Mouse (Mus musculus) liver, adult 2 months (tissue): ENCODE measurements around the gene Acvrl1. TPM values are rescaled to one million over a fixed set of nuclear protein-coding genes. Genes with fewer than 3 reads are reported as not detected.

Experiments
- DNase-seq: peaks from one replicate; pipeline ENCODE4 v3.0.0-alpha.2; 2011; ENCODE audit warnings: low read depth, low spot score; ENCODE audit errors: extremely low read depth
- H3K27ac ChIP-seq: fragments of 200-500 bp; replicated peaks from 2 replicates; pipeline ENCODE4 v1.5.1; 2012; ENCODE audit warnings: low read depth, mild to moderate bottlenecking, control low read depth, inconsistent platforms, low read length; ENCODE audit not compliant: insufficient read depth
- H3K27me3 ChIP-seq: fragments of 200-500 bp; 2 replicates; pipeline ENCODE4 v1.6.1; 2012; ENCODE audit warnings: mild to moderate bottlenecking, moderate library complexity, low read length, inconsistent platforms; ENCODE audit not compliant: control insufficient read depth, insufficient read depth
- H3K36me3 ChIP-seq: fragments of 200-500 bp; 2 replicates; pipeline ENCODE4 v1.6.1; 2012; ENCODE audit warnings: low read length, inconsistent platforms; ENCODE audit not compliant: control insufficient read depth, insufficient read depth
- H3K4me1 ChIP-seq: fragments of 200-500 bp; 2 replicates; pipeline ENCODE4 v1.6.1; 2011; ENCODE audit warnings: low read length; ENCODE audit not compliant: control insufficient read depth, insufficient read depth
- H3K4me3 ChIP-seq: fragments of 200-500 bp; 2 replicates; pipeline ENCODE4 v1.5.1; 2011; ENCODE audit warnings: low read depth, mild to moderate bottlenecking, control low read depth, low read length, moderate library complexity; ENCODE audit not compliant: insufficient read depth
- H3K79me2 ChIP-seq: fragments of 200-500 bp; 2 replicates; pipeline ENCODE4 v1.6.1; 2012; ENCODE audit warnings: inconsistent platforms, mild to moderate bottlenecking, low read length, moderate library complexity; ENCODE audit not compliant: control insufficient read depth, insufficient read depth
- H3K9ac ChIP-seq: fragments of 200-500 bp; 2 replicates; pipeline ENCODE4 v1.6.1; 2012; ENCODE audit warnings: low read depth, mild to moderate bottlenecking, control low read depth, inconsistent platforms, low read length
- CTCF ChIP-seq: fragments of 200-500 bp; IDR thresholded peaks from 2 replicates; pipeline ENCODE4 v1.5.1; 2011; ENCODE audit warnings: low read depth, low read length, control low read depth
- POLR2A ChIP-seq: fragments of 200-500 bp; IDR thresholded peaks from 2 replicates; pipeline ENCODE4 v1.6.1; 2011; ENCODE audit warnings: low read length, control low read depth; ENCODE audit not compliant: insufficient read depth; ENCODE audit errors: extremely low read depth
- WGBS: fragments of 180-500 bp; shearing (Covaris S2); methylation state at CpG from one replicate; pipeline ENCODE4 v1.1.7; 2018; 5-methylcytosine and 5-hydroxymethylcytosine counted together
- polyA plus RNA-seq: library from polyadenylated mRNA; depleted of rRNA; stranded (reverse); fragments of >200 nt; gene quantifications from 2 replicates; pipeline ENCODE4 v1.2.3, GENCODE M21; 2012
- total RNA-seq: library from RNA; depleted of rRNA; stranded (reverse); fragments of >200 nt; gene quantifications from 2 replicates; pipeline ENCODE4 v1.2.3, GENCODE M21; 2014

Acvrl1 gene
- total and polyA plus RNA-seq, 2 experiments = 3.0 to 4.0 TPM

DNA sequence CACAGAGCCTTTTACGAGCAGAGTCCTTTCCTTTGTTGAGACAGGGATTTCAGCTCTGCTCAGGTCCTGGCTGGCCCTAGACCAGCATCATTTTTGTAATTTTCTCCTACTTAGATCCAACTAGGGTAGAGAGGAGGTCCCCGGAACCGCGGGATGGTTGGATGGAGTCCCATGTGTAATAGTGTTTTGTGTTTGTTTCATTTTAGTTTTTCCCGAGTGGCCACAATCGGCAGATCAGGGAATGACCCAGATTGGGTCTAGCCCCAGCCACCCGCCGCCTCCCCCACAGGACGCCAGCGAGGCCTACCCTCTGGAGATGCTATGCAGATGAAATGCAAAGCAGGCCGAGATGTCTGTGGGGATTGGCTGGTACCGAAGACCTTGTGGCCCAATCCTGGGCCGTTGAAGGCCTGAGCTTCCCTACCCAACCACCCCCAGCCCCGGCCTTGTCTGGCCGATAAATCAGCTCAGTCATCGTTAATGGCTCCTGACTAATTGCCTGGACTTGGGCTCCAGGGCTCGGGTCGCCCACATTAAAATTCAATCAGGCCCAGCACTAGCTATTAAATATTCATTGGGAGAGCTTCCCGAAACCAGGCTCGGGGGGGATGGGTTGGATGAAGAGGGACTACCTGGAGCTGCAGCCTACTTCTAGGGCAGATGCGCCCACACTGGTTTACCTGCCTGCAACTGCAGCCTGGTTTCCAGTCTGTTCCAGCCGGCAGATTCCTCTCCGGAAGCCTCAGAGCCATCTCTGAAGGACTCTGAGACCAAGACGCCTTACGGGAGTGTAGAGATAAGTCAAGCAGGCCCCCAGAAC is 35.3 kb upstream of the Acvrl1 start:
- Histone ChIP-seq H3K9ac (no peak overlapping the region), H3K36me3 (no peaks in the 10 kb centered on the region), H3K27ac (no peak overlapping the region), H3K4me3 (no peak overlapping the region), H3K27me3 (no peaks in the 10 kb centered on the region), H3K4me1 (peaks cover 11% of the 10 kb centered on the region), H3K79me2 (no peaks in the 10 kb centered on the region)
- TF ChIP-seq CTCF (no peak), POLR2A (no peak)
- 59% methylated on average over 25 of the region's 25 CpGs for WGBS
- peak; percentile 52 for DNase-seq

- no peaks in the 10 kb centered on the region for H3K79me2 ChIP-seq
- WGBS = 95% methylated on average over 6 of the region's 6 CpGs
- no peaks in the 10 kb centered on the region for H3K36me3 ChIP-seq
- no peak for DNase-seq
- H3K9ac ChIP-seq = no peak overlapping the region
- peaks cover 11% of the 10 kb centered on the region for H3K4me1 ChIP-seq
- TF ChIP-seq POLR2A (no peak), CTCF (no peak)
- H3K4me3 ChIP-seq = no peak overlapping the region
- no peak overlapping the region for H3K27ac ChIP-seq
- H3K27me3 ChIP-seq = no peaks in the 10 kb centered on the region
Measured at GRCm38 (mm10) chr15:101093988-101094387, 34.3 kb upstream of the Acvrl1 start.

GRCm38 (mm10) chr15:101094979-101095378 is 33.3 kb upstream of the Acvrl1 start:
- no peak overlapping the region for H3K4me3 ChIP-seq
- WGBS = 88% methylated on average over 9 of the region's 9 CpGs
- TF ChIP-seq CTCF = no peak
- TF ChIP-seq POLR2A = no peak
- no peak overlapping the region for H3K27ac ChIP-seq
- DNase-seq = no peak
- H3K9ac ChIP-seq = no peak overlapping the region
- H3K36me3 ChIP-seq = no peaks in the 10 kb centered on the region
- peaks cover 11% of the 10 kb centered on the region for H3K4me1 ChIP-seq
- H3K79me2 ChIP-seq = no peaks in the 10 kb centered on the region
- no peaks in the 10 kb centered on the region for H3K27me3 ChIP-seq

DNA sequence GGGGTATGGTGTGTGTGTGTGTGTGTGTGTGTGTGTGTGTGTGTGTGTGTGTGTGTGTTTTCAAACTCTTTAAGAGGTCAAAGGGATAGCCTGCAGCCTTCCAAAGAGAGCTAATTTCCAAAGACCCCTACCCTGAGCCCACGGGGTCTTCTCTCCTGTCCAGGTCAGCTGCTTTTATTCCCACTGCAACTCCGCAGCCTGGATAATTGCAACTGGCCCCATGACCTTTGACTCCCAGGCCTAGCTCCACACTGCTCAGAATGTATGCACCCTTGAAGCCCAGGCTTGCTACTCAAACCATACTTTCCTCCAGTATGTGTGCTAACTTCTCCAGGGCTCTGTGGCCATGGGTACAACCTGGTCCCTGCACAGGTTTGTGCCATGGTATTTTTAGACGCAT is 32.9 kb upstream of the Acvrl1 start:
- 60% methylated on average over 3 of the region's 3 CpGs for WGBS
- no peak for TF ChIP-seq POLR2A

DNA sequence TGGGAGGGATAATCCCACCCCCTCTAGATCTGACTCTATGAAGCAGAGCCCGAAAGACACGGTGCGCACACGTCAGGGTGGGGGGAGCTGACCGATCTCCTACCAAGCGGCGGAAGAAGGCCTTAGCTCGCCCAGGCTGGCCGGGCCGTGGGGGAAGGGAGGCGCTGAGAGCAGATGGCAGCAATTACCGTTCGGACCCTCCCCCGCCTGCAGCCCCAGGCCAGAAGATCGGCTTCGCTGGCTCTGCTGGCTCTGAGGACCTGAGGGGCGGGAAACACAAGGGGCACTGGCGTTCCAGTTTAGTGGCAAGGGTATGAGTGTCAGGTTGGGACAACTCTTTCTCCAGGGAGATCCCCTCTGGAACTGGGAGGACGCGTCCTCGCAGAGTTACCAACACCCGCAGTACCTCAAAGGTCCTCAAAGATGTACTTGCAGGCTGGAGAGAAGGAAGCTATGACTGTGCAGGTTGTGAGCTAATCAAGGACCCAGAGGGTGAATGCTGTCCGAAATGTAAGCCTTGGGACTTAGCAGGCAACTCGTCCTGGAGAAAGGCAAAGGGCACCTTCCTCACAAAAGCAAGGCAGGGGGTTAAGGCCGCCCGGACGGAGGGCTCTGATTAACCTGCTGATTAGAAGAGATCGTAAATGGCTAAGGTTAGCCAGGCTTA is 30.2 kb upstream of the Acvrl1 start:
- Histone ChIP-seq H3K9ac (no peak overlapping the region), H3K79me2 (no peaks in the 10 kb centered on the region), H3K4me1 (no peaks in the 10 kb centered on the region), H3K27ac (no peak overlapping the region), H3K4me3 (no peak overlapping the region), H3K27me3 (no peaks in the 10 kb centered on the region), H3K36me3 (no peaks in the 10 kb centered on the region)
- no peak for DNase-seq
- 43% methylated on average over 28 of the region's 28 CpGs for WGBS
- TF ChIP-seq POLR2A = no peak
- TF ChIP-seq CTCF = no peak

More for the DNA sequence above, 32.9 kb upstream of the Acvrl1 start:
- Histone ChIP-seq H3K36me3 (no peaks in the 10 kb centered on the region), H3K4me3 (no peak overlapping the region), H3K4me1 (peaks cover 11% of the 10 kb centered on the region), H3K79me2 (no peaks in the 10 kb centered on the region), H3K27ac (no peak overlapping the region), H3K9ac (no peak overlapping the region), H3K27me3 (no peaks in the 10 kb centered on the region)
- DNase-seq = no peak

GRCm38 (mm10) chr15:101100996-101101395 is 27.3 kb upstream of the Acvrl1 start:
- H3K36me3 ChIP-seq = no peaks in the 10 kb centered on the region
- TF ChIP-seq POLR2A (no peak), CTCF (no peak)
- WGBS = 92% methylated on average over 3 of the region's 3 CpGs
- H3K4me1 ChIP-seq = peaks cover 2% of the 10 kb centered on the region
- H3K27ac ChIP-seq = no peak overlapping the region
- no peak overlapping the region for H3K9ac ChIP-seq
- H3K79me2 ChIP-seq = no peaks in the 10 kb centered on the region
- DNase-seq = no peak
- no peaks in the 10 kb centered on the region for H3K27me3 ChIP-seq
- no peak overlapping the region for H3K4me3 ChIP-seq
